Mouse (Mus musculus) layer of hippocampus, postnatal 25 days (tissue): ENCODE measurements around the gene Stxbp5. TPM values are rescaled to one million over a fixed set of nuclear protein-coding genes. Genes with fewer than 3 reads are reported as not detected.
"Not testable (repeated sequence)": the region's sequence is repeated elsewhere in the genome, so short reads cannot be mapped to it uniquely, and the experiment has no call there.

ENCODE experiments used
- DNase-seq, 2 experiments: peaks; one replicate each; pipeline ENCODE4 v3.0.0; 2022; ENCODE audit warnings: mixed read lengths in 2 of 2, low spot score in 1 of 2; ENCODE audit errors: extremely low spot score in 1 of 2
- total RNA-seq, 2 experiments: library from RNA; stranded (reverse); gene quantifications; 2 replicates each; pipeline ENCODE4 v1.2.3; 2021

The Stxbp5 gene
- 100 to 1,000 TPM in 1 of 2 experiments, 10 to 100 TPM in 1; 99.0 to 114 TPM for total RNA-seq

DNA sequence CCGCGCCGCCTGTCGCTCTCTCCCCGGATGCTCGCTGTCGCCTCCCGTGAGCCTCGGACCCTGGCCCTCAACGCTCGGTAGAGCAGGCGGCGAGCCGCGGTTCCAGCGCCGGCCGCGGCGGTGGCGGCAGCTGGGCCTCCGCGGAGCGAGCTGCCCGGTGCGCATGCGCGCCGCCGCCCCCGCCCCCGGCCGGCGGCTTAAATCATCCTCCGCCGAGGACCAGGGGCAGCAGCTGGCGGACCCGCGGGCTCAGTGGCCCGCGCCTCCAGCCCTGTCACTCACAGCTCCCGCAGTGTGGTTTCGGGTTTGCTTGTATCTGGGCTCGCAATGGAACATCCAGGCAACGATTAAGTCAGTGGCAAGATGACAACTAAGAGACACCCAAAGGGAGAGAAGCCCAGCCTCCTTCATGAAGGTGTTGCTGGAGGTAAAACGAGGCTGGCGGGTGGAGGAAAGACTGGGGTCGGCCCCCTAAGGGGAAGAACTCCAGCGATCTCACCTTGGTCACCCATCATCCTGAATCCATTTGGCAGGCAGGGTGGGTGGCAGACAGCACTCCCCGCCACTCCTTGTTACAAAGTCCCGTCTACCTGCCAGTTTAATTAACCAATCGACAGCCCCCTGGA is at the start of gene Stxbp5:
Gene Stxbp5, minus strand, starts transcription at position 9 of the 626 bp plus-strand sequence.
- peak; percentile 67 to 89 for DNase-seq

DNA sequence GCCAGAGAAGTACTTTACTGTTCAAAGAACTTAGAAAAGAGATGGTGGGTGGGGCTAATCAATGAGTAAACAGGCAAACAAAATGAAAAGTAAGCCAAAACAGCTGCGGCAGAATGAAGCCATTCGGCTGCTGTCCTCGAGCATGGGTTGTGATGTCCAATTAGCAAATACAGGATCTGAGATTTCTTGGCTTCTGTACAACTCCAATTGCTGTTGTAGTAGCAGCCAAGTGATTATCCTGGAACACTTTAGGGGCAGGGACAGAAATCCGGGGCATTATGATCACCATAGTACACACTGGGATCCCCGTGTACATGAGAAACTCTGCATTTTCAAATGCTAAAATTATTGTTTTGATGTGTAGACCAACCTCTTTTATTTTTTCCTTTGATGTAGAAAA is 11.5 kb upstream of the Stxbp5 start:
- no peak for DNase-seq

DNA sequence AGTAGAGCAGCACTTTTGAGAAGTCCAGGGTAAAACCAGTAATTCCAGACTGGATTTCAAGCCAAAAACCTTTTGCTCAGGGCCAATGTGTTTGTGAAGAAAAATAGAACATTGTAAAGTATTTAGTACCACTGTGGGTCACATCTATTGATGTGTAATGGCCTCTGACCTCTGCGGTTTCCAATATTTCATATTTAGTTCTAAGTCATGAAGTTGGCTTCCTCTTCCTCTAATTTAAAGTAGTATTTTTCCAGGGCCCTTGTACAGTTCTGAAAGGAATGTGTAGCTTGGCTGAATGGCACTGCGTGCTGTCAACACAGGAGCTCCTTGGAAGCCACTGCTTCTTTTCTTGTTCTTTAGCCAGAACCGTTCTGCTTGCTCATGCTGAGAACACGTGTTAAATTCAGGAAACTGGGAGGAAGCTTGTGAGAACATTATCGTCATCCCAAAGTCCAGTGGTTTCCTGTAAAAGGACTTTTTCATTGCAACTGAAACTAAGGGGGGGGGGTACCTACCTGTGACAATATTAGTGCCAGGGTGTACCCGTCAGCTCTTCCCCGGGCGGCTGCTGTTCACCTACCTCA is 7.1 kb upstream of the Stxbp5 start:
- no peak for DNase-seq

DNA sequence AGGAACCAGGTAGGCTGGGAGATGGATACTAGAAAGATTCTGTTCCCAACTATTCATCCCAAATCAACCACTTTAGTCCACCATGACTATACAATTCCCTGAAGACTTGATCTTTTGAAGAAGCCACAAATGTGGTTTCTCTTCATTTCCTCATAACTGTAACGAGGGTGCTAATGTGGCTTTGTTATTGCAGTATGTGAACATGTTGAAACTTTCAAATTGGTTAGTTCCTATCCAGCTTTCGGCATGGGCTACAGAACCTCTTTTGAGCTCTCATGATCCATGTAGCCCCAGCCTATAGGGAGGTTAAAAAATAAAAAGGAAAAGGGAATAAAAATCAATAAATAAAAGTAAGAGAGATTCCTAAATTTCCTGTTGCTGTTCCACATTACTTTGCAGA is 6.6 kb upstream of the Stxbp5 start:
- DNase-seq: no peak

DNA sequence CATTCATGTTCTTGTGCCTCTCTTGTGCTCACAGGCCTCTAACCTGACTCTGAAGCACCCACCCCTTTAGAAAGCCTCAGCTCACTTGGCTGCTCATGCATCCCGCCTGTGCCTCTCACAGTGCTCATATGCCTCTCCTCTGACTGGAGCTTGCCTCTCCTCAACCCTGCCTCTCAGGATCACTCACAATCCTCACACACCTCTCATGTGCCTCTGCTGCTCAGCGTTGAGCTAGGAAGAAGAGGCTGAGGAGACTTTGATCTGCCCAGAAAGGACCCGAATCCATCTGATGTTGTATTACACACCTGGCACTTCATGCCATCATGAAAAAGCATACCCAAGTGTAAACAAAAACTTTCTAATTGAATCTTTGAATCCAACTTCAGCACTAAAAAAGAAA is 5.3 kb upstream of the Stxbp5 start:
- no peak for DNase-seq

DNA sequence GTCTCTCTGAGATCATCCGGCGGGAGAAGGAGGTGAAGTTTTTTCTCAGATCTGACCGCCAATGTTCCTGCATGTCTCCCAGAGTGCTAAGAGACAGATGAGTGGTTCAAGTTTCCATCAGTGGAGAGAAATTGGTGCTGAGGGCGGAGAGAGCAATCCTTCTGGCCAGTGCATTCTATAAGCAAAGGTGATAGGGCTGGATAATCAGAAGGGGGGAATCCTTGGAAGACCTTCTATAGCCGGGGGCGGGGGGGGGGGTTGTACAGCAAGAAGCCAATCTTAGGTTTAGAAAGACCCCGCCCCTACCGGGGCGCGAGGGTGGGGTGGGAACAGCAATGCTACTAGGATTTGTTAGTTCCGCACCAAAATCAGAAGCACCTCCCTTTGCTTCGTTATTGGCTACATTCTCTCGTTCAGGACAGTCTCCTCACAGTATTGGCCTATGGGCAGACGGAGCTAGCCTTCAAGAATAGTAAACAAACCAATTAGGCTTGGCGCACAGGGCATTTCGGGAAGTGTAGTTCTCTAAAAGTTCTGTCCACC is 889 bp upstream of the Stxbp5 start:
- peak; percentile 54 to 56 for DNase-seq

DNA sequence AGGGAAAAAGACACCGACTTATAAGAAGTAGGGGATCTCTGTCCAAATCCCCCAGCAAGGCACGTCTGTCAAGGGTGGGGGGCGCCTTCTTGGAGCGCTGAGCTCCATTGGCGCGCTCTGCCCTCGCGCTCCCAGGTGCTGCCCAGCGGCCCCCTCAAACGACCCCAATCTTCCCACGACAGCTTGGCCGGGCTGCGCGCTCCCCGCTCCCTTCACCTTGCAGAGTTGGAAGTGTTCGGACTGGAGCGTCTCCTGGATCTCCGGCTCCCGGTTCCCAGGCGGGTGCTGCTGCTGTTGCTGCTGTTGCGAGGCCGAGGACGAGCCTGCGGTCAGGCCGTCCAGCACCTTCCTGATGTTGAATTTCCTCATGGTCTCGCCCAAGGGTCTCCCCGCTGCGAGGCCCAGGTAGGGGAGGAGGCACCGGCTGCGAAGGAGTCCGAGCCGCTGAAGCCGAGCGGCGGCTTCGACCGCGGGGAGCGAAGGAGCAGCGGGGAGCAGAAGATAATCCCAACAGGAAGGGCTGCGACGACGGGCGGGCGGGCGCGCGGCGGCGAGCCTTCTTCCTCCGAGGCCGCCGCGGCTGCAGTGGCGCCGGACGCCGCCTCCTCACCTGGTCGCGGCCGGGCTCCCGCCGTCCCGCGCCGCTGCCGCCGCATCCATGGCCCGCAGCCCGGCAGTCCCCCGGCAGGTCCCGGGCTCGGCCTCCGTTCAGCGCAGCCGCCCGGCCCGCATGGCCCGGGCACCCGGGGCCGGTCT is 386 bp downstream of the Stxbp5 start:
- DNase-seq: peak; percentile 31 to 49

DNA sequence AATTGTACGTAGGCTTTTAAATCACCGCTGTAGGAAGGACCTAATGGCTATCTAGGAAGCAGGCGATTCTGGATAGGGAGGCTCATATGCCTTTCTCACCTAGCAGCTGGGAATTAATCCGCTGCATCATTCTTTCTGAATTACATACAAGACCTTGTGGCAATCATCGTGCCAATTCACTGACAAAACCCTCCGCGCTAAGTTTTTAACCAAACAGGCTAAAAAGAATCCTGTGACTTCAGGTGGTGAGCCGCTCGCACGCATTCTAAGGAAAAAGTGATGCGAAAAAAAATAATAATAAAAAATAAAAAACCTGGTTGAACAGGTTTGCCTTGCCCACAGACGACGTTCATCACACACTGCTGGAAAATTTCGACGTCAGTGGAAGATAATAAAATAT is 1.1 kb downstream of the Stxbp5 start:
- no peak for DNase-seq

DNA sequence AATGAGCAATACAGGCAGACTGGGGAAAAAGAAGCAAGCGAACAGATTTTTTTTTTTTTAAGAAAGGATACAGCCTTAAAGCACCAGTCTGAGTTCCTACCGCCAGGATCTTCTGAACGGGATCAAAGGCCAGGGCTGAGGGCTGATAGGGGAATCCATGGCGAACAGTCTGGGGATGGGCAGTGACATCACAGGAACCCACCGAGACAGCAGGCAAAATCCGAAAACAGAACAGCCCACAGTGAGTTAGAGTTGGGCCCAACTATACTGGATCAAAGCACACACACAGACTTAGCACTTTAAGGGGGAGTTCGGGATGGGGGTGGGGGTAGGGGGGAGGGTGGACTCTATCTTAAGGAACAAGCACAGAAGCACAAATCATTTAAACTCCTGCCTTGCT is 1.8 kb downstream of the Stxbp5 start:
- no peak for DNase-seq

DNA sequence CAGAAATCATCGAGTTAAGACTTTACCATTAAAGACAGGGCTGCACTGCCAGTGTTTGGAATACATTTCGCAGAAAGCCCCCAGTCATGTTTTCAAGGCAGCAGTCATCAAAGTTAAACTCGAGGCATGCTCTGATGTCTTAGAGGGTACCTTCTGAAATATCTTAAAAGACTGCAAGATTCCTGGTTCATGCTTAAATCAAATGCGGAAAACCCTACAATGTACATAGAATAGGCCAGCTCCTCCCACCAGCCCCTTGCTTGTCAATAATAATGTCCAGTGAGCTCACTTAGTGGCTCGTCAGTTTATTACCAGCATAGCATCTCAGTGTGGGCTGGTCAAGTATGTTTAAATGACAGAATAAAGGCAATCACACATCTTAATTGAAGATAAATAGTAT is 3.0 kb downstream of the Stxbp5 start:
- DNase-seq: no peak

DNA sequence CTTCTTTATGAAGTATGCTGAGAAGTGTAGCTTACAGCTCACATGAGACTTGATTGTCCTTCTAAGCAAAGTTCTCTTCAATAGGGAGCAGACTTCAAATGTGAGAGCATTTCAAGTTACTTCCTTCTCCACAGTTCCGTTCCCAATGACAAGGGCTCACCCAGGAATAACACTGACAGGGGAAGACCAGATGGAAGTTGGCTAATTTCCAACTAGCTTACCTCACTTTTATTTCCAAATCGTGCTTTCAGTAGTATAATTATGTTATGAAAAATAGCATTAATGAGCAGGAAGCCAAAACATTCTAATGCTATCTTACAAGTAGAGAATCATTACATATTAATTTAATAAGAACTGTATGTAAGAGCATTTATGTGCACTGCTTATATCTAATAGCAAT is 7.3 kb downstream of the Stxbp5 start:
- no peak for DNase-seq

DNA sequence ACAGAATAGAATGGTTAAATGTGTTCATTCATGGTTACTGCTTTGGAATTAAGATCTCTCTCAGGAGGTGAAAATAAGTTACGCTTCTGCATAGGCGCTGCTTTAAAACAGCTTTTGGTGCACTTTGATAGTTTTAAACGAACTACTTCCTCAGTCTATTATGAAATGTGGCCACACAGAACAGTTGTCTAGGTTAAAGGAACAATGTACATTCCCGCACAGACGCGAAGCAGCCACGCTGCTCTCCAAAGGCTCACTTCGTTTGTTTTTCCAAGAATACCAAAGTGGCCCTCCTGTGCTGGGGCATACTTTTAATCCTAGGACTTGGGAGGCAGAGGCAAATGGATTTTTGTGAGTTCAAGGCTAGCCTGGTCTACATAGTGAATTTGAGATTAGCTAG is 11.2 kb downstream of the Stxbp5 start:
- DNase-seq: no peak

DNA sequence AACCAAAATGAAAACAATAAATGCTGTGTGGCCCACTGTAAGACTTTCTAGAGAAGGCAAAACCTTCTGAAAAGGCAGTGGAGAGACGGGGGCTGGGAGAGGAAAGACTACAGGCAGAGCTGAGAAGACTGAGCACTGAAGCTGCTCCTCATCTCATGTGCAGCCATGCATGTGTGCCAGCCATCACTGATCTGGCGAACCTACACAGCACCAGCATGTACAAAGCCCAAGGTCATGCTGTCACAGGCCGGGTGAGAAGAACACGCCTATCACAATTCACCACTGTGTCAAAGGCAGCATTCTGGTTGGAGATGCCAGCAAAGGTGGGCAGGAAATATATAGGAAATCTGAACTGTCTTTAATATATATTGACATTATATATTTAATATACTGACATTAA is 12.2 kb downstream of the Stxbp5 start:
- DNase-seq: no peak

DNA sequence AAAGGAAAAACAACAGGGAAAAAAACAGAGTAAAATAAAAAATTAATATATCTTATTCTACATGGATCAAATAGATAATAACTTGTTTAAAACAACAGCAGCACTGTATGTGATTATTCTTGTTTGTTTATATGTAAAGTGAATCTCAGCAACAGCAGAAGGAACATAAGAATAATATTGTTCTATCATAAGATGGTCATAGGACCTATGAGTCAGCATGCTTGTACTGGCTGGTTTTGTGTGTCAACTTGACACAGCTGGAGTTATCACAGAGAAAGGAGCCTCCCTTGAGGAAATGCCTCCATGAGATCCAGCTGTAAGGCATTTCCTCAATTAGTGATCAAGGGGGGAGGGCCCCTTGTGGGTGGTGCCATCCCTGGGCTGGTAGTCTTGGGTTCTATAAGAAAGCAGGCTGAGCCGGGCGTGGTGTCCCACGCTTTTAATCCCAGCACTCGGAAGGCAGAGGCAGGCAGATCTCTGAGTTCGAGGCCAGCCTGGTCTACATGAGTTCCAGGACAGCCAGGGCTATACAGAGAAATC is 19.0 kb downstream of the Stxbp5 start:
- DNase-seq: not testable (repeated sequence)

DNA sequence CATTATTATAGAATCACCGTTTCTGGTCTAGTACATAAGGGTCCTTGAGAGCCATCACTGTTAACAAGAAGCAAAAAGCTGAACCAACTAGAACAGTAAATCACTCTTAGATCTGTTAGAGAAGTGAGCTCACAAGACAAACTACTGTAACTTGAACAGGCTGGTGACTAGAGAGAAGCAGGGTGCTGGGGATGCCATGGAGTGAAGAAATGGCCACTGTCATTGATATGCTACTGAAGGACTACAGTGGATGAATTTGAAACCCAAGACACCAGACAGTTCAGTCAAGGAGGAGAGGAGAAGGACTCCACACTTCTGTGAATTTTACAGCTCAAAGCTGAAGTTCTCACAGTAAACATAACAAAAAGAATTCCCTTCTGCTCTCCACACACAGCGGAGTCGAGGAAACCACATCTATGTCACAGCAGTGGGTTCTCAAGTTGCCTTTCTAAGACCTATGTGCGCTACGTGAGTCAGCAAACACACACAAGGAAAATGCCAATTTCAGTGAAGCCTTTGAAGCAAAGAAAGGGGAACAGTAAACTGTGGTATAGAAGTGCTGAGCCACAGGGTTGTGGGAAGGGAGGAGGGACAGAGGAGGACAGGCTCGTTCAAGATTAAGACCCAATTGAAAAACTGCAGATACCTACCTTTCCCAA is 20.7 kb downstream of the Stxbp5 start:
- no peak for DNase-seq

DNA sequence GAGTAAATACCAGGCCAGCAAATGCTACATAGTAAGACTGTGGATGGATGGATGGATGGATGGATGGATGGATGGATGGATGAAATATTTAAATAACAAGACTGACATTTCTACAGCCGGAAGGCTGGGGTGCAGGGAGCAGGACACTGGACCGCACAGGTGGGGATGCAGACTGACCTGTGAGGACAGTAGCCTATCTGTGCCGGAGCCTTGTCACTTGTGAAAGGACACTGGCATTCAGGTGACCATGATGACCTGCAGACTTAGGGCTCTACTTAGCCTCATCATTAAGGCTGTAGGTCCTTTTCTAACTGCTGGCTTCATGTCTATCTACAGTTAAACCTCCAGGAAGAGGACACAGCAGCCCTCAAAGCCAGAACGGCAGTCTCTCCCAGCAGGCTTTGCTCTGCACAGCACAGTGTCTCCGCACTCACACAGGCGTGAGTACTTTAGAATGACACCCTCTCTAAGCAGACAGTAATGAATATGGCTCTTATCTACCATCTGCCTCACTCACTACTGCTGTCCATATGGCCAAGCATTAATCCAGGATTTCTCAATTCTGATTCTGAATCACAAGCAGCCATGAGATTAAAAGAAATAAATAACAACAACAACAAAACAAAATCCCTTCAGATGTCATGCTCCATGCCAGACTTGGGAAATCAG is 21.9 kb downstream of the Stxbp5 start:
- DNase-seq: no peak

DNA sequence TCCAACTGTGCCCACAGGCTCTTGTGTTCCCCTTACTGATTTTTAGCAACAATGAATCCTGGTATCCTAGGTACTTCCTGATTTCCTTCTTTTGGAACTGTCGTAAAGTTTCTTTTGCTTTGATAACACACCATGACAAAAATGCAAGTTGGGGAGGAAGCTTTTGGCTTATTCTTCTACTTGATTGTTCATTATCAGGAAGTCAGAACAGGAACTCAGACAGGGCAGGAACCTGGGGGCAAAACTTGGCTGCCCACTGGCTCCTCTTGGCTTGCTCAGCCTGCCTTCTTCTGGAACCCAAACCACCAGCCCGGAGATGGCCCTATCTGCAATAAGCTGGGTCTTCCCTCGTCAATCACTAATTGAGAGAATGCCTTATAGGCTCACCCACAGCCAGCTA is 25.0 kb downstream of the Stxbp5 start:
- no peak for DNase-seq

DNA sequence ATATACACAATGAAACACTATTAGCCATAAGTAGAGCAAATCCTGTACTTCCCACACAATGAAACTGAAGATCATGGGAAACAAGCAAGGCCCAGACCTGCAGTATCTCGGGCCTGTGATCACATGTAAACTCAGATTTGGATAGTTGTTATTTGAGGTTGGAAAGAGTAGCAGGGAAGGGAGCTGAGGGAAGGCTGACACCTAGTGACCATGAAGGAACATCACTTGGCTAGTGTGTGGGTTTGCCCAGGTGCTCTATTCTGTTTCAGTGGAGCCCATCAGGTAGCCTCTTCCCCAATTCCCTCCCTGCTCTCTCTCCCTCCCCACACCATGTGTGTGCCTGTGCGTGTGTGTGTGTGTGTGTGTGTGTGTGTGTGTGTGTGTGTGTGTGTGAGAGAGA is 28.7 kb downstream of the Stxbp5 start:
- no peak for DNase-seq

DNA sequence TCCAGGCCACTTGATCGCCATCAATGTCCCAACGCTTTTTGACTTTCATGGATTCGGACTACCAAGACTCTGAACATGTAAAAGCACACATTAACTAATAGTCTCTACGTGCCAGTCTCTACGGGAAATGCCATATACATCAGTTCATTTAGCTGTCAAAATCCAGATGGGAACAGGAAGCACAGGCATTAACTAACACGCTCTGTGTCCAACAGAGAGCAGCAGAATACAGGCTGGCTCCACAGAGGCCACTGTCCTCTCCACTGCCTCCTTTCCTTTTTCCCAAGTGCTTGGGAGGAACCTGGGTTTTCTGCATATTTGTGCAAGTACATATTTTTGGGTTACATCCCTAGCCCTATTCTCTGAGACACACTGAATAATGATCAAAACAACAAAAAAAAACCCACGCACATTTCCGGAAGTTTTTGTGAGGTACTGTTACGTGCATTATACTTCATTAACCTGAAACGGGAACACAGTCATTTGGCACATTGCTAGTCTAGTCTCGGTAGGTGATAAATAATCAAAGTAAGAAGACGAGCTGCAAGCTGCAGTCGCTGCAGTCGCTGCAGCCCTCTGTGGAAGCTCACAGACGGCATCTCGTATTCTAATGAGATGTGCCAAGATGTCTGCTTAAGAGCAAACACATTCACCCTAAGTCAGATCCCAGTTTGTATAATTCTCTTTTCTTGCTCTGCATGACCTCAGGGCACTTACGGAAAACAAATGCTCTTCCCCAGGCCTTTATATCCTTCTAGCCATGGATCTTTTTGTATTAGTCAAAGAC is 33.9 kb downstream of the Stxbp5 start:
- no peak for DNase-seq
